Mouse (Mus musculus) forebrain, embryonic 11.5 days (tissue): ENCODE data around the gene Zfp825. TPM values are rescaled to one million over a fixed set of nuclear protein-coding genes. Genes with fewer than 3 reads are reported as not detected.
"Not testable (repeated sequence)": the region's sequence is repeated elsewhere in the genome, so short reads cannot be mapped to it uniquely, and the experiment has no call there.

Source experiments
- ATAC-seq: fragments of 200-750 bp; cut with Nextera tagmentation; replicated peaks from 2 replicates; pipeline ENCODE4 v1.8.0; 2017; ENCODE audit warnings: moderate TSS enrichment; ENCODE audit not compliant: low FRiP score
- DNase-seq: peaks from one replicate; pipeline ENCODE4 v3.0.0-alpha.2; 2017; ENCODE audit warnings: low spot score
- H3K27ac ChIP-seq: fragments of 300-500 bp; sonication (generic); 2 replicates; pipeline ENCODE4 v1.5.1; 2014; ENCODE audit warnings: low read depth, low read length
- H3K27me3 ChIP-seq: fragments of 300-500 bp; sonication (generic); 2 replicates; pipeline ENCODE4 v1.6.1; 2014; ENCODE audit warnings: mild to moderate bottlenecking, low read length, mixed read lengths; ENCODE audit not compliant: control insufficient read depth, insufficient read depth
- H3K36me3 ChIP-seq: fragments of 300-500 bp; sonication (generic); 2 replicates; pipeline ENCODE4 v1.6.1; 2014; ENCODE audit warnings: mild to moderate bottlenecking, low read length, moderate library complexity, mixed read lengths; ENCODE audit not compliant: control insufficient read depth, insufficient read depth
- H3K4me1 ChIP-seq: fragments of 300-500 bp; sonication (generic); replicated peaks from 2 replicates; pipeline ENCODE4 v1.6.1; 2014; ENCODE audit warnings: low read length, mixed read lengths; ENCODE audit not compliant: control insufficient read depth, insufficient read depth
- H3K4me2 ChIP-seq: fragments of 300-500 bp; sonication (generic); 2 replicates; pipeline ENCODE4 v1.6.1; 2014; ENCODE audit warnings: low read depth, mild to moderate bottlenecking, low read length, moderate library complexity, mixed read lengths; ENCODE audit not compliant: severe bottlenecking
- H3K4me3 ChIP-seq: fragments of 300-500 bp; sonication (generic); 2 replicates; pipeline ENCODE4 v1.5.1; 2014; ENCODE audit warnings: low read depth, low read length
- H3K9ac ChIP-seq: fragments of 300-500 bp; sonication (generic); 2 replicates; pipeline ENCODE4 v1.6.1; 2014; ENCODE audit warnings: low read length
- H3K9me3 ChIP-seq: fragments of 300-500 bp; sonication (generic); 2 replicates; pipeline ENCODE4 v1.6.1; 2016; ENCODE audit warnings: low read length, mixed read lengths; ENCODE audit not compliant: control insufficient read depth
- WGBS: fragments of 180-500 bp; shearing (Covaris S2); extraction: QIAGEN DNeasy Blood & Tissue Kit; methylation state at CpG from one replicate; pipeline ENCODE4 v1.1.7; 2014; 5-methylcytosine and 5-hydroxymethylcytosine counted together
- polyA plus RNA-seq: library from polyadenylated mRNA; unstranded; fragments of >200 nt; fragmentation: Nextera tagmentation; extraction: Ambion mirVana; gene quantifications from 2 replicates; pipeline ENCODE4 v1.2.1, GENCODE M21; 2014

The Zfp825 gene
- 20.4 and 24.6 TPM in 2 replicates for polyA plus RNA-seq

DNA sequence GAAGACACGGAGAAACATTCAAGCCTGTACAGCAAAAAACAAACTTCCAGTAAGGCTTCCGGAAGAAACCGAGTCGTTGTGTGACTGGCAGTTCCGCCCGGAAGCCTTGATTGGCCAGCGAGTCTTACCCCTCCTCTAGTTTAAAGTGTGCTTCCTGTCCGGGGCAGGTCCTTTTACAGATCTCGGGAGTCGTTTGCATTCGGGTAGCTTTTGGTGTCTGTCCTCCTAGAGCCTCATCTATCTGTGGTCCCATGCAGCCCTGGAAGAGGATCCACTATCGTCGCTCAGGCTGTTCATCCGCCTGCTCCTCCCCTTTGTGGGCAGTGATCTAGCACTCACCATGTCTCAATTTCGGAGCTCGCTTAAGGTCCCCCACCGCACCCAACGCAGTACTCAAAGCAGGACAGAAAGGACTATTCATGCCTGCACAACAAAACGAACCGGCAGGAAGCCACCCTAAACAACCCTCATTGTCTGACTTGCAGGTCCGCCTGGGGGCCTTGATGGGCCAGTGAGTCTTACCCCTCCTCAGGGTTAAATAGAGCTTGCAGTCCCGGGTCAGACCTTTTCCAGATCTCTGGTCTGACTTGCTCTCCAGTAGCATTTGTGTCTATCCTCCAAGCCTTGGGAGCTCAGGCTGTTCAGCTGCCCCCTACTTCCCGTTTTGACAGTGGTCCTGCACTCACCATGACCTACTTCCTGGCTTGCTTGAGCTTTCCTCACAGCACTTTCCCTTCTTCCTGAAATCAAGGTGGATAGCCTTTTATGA is at the start of gene Zfp825:
Zfp825 (minus strand) TSS at position 82 of the 769 bp plus-strand sequence.
- WGBS: 0% methylated on average over 23 of the region's 23 CpGs
- peak; percentile 98 for ATAC-seq

DNA sequence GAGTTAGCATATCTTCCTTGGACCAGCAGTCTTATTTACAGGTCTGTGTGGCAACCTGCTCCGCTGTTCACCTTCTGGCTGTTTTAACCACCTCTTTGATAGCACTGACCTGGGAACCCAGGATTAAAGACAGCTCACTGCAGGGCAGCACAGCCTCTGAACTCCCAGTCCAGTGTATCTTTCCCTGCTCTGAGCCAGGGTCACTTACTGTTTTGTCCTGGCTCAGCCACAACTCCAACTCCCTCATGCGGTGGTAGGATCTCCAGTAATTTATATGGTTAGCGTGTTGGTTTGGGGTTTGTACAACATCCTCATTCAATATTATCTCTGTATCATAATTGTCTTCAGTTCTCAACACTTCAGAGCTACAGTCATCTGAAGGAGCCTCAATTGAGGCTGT is 41.6 kb upstream of the Zfp825 start:
- 91% methylated on average over 3 of the region's 3 CpGs for WGBS
- not testable (repeated sequence) for H3K4me3 ChIP-seq, H3K27ac ChIP-seq, H3K4me2 ChIP-seq, H3K9ac ChIP-seq, H3K27me3 ChIP-seq, H3K9me3 ChIP-seq, H3K4me1 ChIP-seq, DNase-seq, H3K36me3 ChIP-seq, ATAC-seq

More for the DNA sequence above, at the start of gene Zfp825:
- Histone ChIP-seq H3K27ac (peak within 1 kb of the TSS; percentile 74), H3K4me1 (no peaks in the 10 kb centered on the region), H3K36me3 (no peaks in the 10 kb centered on the region), H3K9me3 (no peaks in the 10 kb centered on the region), H3K27me3 (no peaks in the 10 kb centered on the region), H3K4me3 (peak within 1 kb of the TSS; percentile 59), H3K9ac (peak within 1 kb of the TSS; percentile 82), H3K4me2 (peak within 1 kb of the TSS; percentile 86)
- DNase-seq: peak; percentile 82

DNA sequence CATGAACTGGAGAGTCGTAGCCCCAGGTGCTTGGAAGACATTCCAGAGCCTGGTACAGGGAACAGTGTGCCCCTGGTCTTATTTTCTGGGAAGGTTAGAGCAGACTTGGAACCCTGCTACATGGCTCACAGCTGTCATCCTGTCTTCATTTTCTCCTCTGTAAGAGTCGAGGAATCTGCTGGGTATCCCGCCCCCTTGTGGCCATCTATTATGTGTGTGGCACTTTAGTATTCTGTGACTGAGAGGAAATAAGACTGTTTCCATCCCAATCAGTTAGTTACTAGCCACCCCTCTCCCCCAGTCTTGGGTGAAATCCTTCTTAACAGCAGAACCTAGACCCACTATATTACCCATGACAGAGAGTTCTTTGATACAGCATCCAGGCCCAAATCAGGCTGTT is 41.1 kb upstream of the Zfp825 start:
- ATAC-seq, H3K9ac ChIP-seq, H3K9me3 ChIP-seq, H3K4me3 ChIP-seq, H3K27me3 ChIP-seq, H3K4me1 ChIP-seq, H3K27ac ChIP-seq, H3K4me2 ChIP-seq, H3K36me3 ChIP-seq: not testable (repeated sequence)
- 13% methylated on average over 3 of the region's 3 CpGs for WGBS
- DNase-seq: peak; percentile 76

DNA sequence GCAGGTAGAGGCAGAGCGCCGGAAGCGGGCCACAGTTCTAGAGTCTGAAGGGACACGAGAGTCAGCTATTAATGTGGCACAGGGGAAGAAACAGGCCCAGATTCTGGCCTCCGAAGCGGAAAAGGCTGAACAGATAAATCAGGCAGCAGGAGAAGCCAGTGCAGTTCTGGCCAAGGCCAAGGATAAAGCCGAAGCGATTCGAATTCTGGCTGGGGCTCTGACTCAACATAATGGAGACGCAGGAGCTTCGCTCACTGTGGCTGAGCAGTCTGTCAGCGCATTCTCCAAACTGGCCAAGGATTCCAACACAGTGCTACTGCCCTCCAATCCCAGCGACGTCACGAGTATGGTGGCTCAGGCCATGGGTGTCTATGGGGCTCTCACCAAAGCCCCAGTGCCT is 40.3 kb upstream of the Zfp825 start:
- DNase-seq (no peak), ATAC-seq (no peak)
- Histone ChIP-seq H3K27ac (no peak overlapping the region), H3K4me3 (no peak overlapping the region), H3K4me2 (no peak overlapping the region), H3K27me3 (no peaks in the 10 kb centered on the region), H3K9me3 (peaks cover under 1% of the 10 kb centered on the region; the same call in 1 of the 2 replicates), H3K9ac (no peak overlapping the region), H3K4me1 (no peaks in the 10 kb centered on the region), H3K36me3 (no peaks in the 10 kb centered on the region)
- WGBS: 89% methylated on average over 15 of the region's 15 CpGs

DNA sequence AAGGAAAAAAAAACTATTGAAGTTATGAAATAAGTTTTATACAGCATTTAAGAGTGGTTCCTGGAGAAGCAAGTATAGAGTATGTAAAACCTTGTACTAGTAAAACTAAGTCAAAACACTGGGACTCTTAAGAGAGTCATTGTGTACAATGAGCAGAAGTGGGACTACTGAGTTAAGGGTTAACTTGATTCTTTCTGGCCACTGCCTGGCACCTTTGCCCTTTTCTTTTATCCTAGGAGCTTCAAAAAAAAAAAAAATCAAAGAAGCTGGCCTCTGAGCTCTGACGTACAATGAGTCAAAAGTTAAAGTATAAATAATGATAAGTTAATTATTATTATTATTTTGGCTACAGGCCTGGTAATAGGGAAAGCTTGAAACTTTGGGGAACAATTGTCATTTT is 37.5 kb upstream of the Zfp825 start:
- not testable (repeated sequence) for DNase-seq

DNA sequence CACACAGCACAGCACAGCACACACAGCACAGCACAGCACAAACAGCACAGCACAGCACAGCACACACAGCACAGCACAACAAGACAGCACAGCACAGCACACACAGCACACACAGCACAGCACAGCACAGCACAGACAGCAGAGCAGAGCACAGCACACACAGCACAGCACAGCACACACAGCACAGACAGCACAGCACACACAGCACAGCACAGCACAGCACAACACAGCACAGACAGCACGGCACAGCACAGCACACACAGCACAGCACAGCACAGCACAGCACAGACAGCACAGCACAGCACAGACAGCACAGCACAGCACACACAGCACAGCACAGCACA is 35.6 kb upstream of the Zfp825 start:
- not testable (repeated sequence) for ATAC-seq, H3K9ac ChIP-seq, H3K27ac ChIP-seq, H3K27me3 ChIP-seq, H3K4me1 ChIP-seq, H3K4me2 ChIP-seq, H3K36me3 ChIP-seq, H3K9me3 ChIP-seq, DNase-seq, H3K4me3 ChIP-seq
- WGBS: 41% methylated on average over 1 of the region's 1 CpGs

More for the DNA sequence above, 37.5 kb upstream of the Zfp825 start:
- not testable (repeated sequence) for H3K4me3 ChIP-seq, ATAC-seq, H3K9me3 ChIP-seq, H3K36me3 ChIP-seq, H3K4me2 ChIP-seq, H3K9ac ChIP-seq, H3K27me3 ChIP-seq, H3K4me1 ChIP-seq, H3K27ac ChIP-seq
- WGBS: 33% methylated on average over 1 of the region's 1 CpGs

DNA sequence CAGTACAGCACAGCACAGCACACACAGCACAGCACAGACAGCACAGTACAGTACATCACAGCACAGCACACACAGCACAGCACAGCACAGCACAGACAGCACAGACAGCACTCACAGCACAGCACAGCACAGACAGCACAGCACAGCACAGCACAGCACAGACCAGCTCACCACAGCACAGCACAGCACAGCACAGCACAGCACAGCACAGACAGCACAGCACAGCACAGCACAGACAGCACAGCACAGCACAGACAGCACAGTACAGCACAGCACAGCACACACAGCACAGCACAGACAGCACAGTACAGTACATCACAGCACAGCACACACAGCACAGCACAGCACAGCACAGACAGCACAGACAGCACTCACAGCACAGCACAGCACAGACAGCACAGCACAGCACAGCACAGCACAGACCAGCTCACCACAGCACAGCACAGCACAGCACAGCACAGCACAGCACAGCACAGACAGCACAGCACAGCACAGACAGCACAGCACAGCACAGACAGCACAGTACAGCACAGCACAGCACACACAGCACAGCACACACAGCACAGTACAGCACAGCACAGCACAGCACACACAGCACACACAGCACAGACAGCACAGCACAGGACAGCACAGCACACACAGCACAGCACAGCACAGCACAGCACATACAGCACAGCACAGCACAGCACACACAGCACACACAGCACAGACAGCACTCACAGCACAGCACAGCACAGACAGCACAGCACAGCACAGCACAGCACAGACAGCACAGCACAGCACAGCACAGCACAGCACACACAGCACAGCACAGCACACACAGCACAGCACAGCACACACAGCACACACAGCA is 35.0 kb upstream of the Zfp825 start:
- H3K9me3 ChIP-seq, H3K4me2 ChIP-seq, DNase-seq, H3K9ac ChIP-seq, H3K4me1 ChIP-seq, H3K36me3 ChIP-seq, H3K27me3 ChIP-seq, H3K4me3 ChIP-seq, H3K27ac ChIP-seq: not testable (repeated sequence)
- ATAC-seq: peak; percentile 63; the same call in 1 of the 2 replicates

DNA sequence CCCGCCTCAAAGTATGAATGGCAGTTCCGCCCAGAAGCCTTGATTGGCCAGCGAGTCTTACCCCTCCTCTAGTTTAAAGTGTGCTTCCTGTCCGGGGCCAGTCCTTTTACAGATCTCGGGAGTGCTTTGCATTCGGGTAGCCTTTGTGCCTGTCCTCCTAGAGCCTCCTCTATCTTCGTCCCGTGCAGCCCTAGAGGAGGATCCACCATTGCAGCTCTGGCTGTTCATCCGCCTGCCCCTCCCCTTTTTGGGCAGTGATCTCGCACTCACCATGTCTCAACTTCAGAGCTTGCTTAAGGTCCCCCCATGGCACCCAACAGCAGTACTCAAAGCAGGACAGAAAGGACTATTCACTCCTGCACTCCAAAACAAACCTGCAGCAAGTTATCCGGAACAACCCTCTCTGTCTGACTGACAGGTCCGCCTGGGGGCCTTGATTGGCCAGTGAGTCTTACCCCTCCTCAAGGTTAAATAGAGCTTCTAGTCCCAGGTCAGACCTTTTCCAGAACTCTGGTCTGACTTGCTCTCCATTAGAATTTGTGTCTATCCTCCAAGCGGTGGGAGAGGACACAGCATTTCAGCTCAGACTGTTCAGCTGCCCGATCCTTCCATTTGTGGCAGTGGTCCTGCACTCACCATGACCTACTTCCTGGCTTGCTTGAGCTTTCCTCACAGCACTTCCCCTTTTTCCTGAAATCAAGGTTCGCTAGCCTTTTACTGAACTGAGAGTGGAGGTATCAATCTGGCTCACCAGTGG is 28.9 kb upstream of the Zfp825 start:
- peak; percentile 97 for ATAC-seq
- peak; percentile 73 for DNase-seq
- Histone ChIP-seq H3K4me2 (peak overlapping the region; percentile 62), H3K27ac (peak overlapping the region; percentile 59; the same call in 1 of the 2 replicates), H3K4me1 (no peaks in the 10 kb centered on the region), H3K9ac (peak overlapping the region; percentile 43), H3K36me3 (no peaks in the 10 kb centered on the region), H3K9me3 (no peaks in the 10 kb centered on the region), H3K27me3 (no peaks in the 10 kb centered on the region), H3K4me3 (peak overlapping the region; percentile 39)
- WGBS: 3% methylated on average over 15 of the region's 15 CpGs
